Mouse (Mus musculus) spleen, embryonic (tissue): Measurements from ENCODE around the gene Apom.

Experiments
- CTCF ChIA-PET: fragments of 350-600 bp; sonication (Branson Sonifier 250); formaldehyde crosslinking; loops from one replicate; lab custom pipeline; 2022; lab: Charles Lee

The Apom gene

DNA sequence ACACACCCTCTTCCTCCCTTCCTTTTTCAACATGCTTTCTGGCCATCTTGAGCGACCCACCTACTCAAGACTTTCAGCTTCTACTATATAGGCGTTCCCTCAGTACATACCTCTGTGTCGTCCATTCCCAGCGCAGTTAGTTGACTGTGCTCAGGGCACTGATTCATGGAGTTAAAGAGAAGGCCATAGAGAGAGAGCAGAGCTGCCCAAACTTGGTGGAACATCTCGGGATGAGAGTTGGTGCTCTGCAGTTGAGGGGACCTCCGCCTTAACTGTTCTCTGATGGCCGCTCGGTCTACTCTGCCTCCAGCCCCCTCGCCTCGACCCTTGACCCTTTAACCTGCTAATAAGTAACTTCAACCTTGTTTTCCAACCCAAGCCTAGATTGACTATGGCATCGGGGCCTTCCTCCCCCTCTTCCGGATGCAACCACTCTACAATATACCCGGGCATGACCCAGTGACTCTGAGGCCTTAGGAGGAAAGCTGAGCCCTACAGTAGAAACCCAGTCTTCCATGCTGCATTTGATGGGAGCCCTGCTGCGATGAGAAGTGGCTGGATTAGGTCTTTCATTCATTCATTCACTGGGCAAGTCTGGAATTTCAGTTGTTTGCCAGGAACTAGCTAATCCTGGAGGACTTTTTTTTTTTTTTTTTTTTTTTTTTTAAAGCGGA lies at the start of gene Apom:
Gene Apom (minus strand): TSS at position 551 of the 674 bp plus-strand sequence.
- CTCF ChIA-PET, result interaction anchor here (0.6 kb wide), 1 partner anchor 104 kb away, joined by 3 read pairs; no protein-coding TSS in a partner anchor

DNA sequence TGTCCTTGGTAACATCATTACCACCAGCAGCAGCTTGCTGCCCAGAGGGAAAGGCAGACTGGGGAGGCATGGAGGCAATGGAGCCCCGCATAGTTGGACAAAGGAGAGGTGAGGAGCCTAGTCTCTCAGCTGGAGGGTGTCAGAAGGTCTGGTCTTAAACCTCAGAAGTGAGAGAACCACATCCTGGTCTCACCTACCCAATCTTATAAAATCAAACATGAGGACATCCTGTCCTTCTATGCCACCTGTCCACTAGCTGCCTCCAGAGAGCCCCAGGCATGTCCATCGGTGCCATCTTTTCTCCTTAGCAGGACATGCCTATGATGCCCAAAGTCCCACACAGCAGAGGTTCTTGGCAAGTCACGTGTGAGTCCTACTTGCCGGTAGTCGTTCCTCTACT lies 48.2 kb upstream of the Apom start:
- CTCF ChIA-PET, result interaction anchor here (1.2 kb wide), 1 partner anchor 17 kb away, joined by 3 read pairs; no protein-coding TSS in a partner anchor

DNA sequence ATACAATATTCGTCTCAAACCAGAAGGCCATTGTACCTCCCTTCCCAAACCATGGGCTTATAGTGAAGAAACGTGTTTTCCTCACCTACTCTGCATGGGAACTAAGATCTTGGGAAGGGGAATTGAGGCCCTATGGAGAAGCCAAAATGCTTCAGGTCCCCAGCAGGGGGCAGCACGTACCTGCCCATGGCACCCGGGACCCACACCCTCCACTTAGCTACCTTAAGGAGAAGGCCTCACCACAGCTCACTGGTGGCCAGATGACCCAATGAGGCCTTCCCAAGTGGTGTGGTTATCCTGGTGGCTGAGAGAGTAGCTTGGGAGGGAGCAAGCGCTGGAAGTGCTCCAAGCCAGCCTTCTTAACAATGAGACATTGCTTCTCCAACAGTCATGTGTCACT lies 46.7 kb upstream of the Apom start:
- CTCF ChIA-PET, result interaction anchor here (0.5 to 1.5 kb wide), 6 partner anchors 8 to 54 kb away, joined by 3 to 5 read pairs (median 3); partner anchors contain the start of genes Atp6v1g2 and Ltb

DNA sequence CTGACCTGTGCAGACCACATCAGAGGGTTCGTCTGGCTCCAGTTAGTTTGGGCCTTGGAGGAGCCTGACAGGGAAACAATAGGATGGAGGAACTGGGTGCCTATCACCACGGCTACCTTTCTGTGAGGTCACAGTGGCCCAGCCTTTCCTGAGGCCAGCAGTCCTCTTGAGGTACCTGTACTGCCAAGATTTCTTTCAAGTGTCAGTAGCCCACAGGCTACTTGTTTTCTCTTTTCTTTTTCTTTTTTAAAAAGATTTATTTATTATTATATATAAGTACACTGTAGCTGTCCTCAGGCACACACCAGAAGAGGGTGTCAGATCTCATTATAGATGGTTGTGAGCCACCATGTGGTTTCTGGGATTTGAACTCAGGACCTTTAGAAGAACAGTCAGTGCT lies 44.1 kb upstream of the Apom start, which contains the start of gene Aif1:
Gene Aif1 (minus strand): TSS at position 101 of the 400 bp plus-strand sequence.
- CTCF ChIA-PET, result interaction anchor here (0.6 kb wide), 1 partner anchor 89 kb away, joined by 12 read pairs; no protein-coding TSS in a partner anchor

DNA sequence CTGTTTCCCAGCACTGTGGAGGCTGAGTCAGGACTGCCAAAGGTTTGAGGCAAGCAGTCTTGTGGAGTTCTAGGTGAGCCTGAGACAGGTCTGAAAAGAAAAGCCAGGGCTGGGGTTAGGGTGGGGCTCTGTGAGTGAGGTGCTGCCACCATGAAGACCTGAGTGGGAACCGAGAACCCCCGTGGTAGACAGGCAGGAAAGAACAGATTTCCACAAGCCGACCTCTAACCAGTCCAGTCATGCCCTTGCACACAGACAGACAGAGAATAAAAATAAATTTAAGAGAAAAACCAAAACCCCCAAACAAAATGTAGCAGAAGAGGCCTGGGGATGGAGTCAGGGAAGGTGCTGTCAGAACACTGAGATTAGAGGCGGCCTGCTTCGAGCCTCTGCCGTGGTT lies 43.5 kb upstream of the Apom start:
- CTCF ChIA-PET, result no interaction called here

DNA sequence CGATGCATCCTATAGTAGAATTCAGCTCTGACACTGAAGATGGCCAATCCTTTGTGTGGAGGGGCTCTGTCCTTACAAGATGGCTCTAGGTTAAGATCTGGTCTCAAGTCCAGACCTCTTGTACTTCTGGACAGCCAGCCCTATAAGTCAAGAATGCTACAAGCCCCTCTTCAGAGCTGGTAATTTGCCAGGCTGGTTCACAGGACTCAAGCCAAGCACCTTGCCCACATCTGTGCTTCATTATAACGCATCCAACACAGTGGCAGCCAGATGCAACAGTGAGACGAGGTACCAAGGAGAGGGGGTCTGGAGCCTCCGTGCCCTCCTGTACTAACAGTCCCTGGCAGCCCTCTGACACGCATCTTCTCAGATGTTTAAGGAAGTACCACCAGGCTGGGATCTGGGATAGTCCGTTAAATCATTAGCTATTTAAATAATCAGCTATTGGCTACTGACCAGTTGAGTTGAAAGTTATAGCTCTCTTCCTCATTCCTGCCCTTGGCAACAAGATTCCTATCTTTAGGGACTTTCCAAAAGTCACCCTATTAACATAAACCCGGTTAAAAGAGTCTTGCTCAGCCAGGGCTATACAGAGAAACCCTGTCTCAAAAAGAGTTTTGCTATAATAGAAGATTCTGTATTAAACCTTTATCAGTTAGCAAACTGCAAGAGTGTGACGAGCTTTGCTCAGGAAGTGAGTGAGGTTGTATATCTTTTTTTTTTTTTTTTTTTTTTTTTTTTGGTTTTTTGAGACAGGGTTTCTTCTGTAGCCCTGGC lies 42.5 kb upstream of the Apom start:
- CTCF ChIA-PET, result interaction anchor here (0.6 to 1.8 kb wide), 3 partner anchors 56 to 802 kb away, joined by 3 to 7 read pairs (median 4); no protein-coding TSS in a partner anchor

DNA sequence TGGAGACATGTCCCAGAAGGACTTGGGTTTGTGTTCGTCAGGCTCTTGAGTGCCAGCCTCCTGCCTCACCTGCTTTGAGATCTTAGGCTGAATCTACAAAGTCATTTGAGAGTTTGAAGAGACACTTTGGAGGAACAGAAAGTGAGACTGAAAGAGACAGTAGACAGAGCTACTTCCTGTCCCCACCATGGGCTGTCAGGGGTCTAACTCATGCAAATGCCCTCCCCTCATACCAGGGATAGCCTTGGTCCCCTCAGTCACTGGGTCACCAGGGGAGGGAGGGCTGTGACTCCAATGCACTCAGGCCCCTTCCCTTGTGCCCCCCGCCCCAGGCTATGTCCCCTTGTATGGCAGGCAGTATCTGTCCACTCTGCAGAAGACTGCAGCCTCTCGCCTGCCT lies 41.5 kb upstream of the Apom start:
- CTCF ChIA-PET, result interaction anchor here (1.8 kb wide), 1 partner anchor 59 kb away, joined by 4 read pairs; no protein-coding TSS in a partner anchor

DNA sequence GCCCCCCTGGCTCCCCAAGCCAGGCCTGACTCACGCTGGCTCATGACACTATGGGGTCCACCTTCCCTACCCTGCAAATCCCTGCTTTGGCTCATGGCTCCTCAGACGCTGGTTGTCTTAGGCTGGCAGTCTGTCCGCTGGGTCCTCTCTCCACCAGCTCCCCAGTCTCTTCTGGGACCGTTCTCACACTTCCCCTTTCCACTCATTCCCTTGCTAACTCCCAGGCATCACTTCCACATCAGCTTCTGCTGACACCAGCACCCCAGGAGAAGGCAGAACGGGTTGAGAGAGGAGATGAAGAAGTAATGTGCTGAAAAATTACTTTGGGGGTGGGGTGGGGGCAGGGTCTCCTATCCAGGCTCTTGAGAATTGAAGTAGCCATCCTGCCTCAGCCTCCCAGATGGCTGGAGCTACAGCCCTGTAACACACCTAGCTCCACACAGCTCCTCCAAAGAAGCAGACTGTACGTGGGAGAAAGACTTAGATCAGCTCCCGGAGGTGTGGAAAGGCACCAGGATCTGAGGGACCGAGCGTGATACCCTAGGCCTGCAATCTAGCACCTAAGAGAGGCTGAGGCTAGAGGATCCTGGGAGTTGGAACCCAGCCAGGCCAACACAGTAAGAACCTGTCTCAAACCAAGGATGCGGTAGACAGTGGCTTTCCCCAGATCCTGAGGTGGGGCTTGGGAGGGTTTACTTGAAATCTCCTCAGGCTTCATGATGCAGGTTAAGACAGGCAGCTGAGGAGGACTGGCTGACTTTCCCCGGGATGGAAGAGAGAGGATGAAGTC lies 40.8 kb upstream of the Apom start:
- CTCF ChIA-PET, result interaction anchor here (0.6 to 1.1 kb wide), 7 partner anchors 23 to 87 kb away, joined by 3 to 21 read pairs (median 3); no protein-coding TSS in a partner anchor

DNA sequence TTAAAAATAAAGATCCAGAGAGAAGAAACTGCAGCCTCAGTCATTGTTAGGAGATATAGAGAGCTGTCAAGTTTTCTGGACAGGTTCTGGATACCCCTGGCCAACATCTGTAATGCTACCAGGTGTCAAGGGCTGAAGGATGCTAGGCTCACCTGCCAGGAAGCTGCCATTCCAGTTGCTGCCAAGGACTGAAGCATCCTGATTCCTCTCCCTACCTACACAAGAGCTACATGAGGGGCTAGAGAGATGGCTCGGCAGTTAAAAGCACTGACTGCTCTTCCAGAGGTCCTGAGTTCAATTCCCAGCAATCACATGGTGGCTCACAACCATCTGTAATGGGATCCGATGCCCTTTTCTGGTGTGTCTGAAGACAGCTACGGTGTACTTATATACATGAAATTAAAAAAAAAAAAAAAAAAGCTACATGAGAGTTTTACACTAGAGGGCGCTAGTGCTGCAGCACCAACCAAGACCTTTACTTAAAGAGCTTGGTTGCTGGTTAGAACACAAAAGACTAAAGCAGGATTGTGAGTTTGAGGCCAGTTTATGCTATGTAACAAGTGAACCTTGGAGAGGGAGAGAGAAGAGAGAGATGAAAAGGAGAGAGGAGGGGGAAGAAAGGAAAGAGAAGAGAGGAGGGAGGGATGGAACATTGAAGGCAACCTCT lies 36.8 kb upstream of the Apom start:
- CTCF ChIA-PET, result interaction anchor here (0.6 to 1.9 kb wide), 10 partner anchors 10 to 131 kb away, joined by 3 to 12 read pairs (median 4); partner anchors contain the start of gene Atp6v1g2

DNA sequence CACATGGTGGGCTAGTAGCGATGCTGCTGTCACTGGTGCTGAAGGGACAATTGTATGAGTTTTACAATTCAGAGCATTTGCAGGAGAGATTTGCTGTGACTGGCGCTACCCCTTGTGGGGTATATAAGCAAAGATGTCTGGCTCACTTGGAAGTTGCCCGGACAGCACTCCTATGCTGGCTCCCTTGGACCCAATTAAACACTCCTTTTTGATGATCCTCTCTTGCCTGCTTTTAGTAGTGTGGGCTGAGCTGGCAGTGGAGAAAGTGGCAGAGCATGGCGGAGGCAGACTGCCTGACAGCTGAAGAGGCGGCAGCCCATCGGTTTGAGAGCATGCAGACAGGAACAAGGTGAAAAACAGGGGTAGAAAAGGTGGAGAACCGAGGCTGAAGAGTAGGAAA lies 35.9 kb upstream of the Apom start:
- CTCF ChIA-PET, result interaction anchor here (1.1 to 1.9 kb wide), 4 partner anchors 21 to 78 kb away, joined by 3 to 12 read pairs (median 5); partner anchors contain the start of gene Atp6v1g2

DNA sequence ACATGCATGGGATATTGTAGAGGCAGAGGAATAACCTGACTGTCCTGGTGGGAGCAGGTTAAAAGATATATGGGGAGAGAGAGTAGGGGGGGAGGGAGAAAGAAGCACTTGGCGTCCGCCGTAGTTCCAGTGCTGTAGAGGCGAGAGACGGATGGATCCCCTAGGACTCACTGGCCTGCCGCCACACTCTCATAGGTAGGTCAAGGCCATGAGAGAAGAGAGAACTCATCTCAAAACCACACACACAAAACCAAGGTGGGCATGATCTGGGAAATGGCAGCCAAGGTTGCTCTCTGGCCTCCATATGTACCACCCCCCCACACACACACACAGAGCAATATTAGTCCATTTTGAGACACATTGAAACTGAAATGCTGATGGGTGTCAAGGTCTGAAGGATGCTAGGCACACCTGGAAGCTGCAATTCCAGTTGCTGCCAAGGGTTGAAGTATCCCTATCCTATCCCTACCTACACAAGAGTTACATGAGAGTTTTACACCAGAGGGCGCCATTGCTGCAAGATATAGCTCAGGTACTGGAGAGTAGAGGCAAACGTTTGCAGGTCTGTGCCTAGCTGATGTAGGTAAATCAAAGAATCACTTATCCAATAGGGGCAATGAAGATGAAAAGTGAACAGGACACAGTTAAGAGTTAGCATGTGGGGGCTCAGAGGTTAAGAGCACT lies 34.6 kb upstream of the Apom start:
- CTCF ChIA-PET, result interaction anchor here (0.6 to 1.6 kb wide), 5 partner anchors 23 to 970 kb away, joined by 3 to 8 read pairs (median 4); no protein-coding TSS in a partner anchor

DNA sequence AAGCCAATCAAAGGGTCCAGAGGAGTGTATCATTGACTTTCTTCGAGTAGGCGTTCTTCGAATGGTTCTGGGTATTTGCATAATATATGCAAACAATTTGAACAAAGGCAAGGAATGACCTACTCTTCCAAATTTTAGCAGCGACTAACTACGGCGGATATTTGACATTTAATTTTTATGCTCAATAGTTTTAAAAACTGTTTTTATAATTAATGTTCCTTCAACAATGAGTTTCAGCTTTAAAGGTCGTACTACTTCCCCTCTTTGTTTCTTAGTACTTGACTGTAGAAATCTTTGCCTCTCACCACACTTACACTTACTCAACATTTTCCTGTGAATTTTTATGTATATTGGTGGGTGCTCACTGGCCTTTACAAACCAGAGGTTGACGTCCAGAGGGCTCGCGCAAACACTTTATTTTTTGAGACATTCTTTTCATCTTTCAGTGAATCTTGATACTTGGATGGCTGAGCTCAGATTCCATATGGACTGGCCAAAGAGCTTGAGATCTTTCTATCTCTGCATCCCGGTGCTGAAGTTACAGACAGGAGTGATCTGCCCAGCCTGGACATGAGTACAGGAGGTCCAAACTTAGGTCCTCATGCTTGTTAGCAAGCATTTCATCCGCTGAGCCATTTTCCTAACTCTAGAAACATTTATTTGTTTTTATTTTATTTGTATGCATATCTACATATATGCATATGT lies 33.8 kb upstream of the Apom start:
- CTCF ChIA-PET, result interaction anchor here (0.5 to 1.6 kb wide), 3 partner anchors 24 to 67 kb away, joined by 3 to 4 read pairs (median 4); no protein-coding TSS in a partner anchor

DNA sequence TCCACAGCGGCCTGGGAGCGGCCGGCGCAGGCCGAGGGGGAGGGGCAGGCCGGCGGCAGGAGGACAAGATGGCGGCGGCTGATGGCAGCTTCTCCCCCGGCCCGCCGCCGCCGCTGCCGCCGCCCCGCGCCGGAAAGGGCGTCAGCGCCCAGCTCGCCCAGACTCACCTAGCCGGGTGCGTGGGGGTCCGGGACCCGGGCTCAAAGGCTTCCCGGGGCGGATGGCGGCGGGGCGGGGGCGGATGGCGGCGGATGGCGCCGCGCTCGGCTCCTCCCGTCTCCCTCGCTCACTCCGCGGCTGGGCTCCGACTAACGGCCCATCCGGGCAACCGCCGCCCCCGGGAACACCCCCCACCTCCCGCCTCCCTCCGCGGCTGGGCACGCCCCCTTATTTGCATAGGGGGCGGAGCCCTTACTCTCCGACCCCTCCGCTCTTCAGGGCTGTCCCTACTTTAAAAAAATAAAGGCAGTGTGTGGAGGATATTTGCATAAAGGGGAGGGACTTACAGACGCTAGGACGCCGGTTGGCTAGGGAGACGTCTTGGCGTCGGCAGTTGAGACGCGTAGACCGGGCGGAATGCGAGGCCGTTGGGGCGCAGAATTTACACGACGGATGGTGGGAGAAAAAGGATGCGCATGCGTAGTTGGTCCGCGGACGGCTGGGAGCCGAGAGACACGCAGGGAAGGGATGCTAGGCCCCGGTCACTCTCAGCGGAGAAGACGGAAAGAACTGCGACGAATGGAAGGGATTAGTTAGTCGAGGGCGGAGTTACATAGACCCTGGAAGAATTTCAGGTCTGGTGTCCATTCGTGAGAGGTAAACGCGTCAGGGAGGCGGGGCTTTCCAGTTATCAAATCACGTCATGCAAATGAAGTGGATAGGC lies 33.0 kb upstream of the Apom start, which contains the start of gene Prrc2a:
Gene Prrc2a (minus strand): TSS at position 330 of the 883 bp plus-strand sequence.
- CTCF ChIA-PET, result interaction anchor here (0.8 kb wide), 1 partner anchor 58 kb away, joined by 3 read pairs; no protein-coding TSS in a partner anchor

DNA sequence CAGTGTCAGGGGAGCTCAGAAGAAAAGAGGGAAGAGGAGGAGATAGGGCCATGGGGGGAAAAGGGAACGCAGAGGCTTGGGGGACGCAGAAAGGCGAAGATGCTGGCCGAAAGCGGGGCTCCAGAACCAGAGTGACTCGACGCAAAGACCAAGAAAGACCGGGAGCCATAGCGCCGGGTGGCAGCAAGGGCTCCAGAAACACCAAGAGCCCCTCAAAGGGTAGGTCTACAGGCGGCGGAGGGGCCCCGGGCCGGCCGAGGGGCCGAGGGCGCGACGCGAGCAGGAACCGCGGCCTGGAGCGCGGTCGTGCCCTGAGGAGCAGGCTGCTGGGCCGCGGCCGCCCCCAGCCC lies 32.3 kb upstream of the Apom start:
- CTCF ChIA-PET, result interaction anchor here (0.8 kb wide), 1 partner anchor 58 kb away, joined by 3 read pairs; no protein-coding TSS in a partner anchor

DNA sequence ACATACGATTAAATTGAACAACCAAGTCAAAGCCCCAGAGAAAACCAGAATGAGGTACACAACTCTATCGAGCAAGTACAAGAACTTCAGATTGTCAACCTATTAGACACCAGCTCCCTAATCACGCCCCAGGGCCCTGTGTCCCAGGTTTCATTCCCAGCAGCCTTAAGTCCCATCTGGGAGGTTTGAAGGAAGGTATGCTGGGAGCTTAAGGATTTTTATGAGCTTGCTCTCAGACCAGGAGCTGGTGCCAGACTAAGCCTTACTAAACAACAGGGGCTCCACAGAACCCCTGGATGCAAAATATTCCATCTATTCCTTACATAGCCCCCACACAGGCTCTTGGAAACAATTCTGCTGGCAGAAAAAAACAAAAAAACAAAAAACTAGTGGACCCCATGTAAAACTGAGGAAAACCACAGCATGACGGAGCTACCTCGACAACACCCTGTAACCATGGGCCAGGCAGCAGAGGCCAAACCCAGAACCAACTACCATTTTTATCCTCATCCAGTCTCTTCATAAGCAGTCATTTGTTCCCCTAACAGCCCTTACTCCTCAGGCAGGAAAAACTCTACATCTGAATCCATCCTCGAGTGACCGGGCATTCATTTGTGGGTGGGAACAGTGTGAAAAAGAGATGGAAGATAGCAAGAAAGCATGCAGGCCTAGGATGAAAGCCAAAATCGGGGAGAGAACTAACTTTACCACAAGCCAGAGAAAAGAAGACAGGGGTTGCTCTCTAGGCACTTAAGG lies 31.7 kb upstream of the Apom start:
- CTCF ChIA-PET, result interaction anchor here (0.8 kb wide), 1 partner anchor 57 kb away, joined by 3 read pairs; no protein-coding TSS in a partner anchor

DNA sequence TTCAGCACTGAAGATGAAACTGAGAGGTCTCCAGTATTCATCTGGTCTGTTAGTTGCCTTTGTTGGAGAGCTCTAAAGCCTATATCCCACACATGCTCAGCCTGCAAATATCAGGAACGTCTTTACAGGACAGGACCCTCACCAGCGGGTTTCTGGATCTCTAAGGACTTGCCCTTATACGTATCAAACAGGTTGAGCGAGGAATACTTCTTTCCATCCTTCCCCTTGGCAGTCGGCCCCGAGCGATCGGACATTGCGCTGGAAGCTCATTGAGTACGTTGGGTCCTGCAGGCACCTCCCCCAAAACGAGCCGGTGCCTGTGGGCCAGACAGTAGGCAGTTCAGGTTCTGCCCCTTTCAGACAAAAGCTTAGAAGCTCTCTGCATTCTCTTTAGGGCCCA lies 30.9 kb upstream of the Apom start:
- CTCF ChIA-PET, result no interaction called here

DNA sequence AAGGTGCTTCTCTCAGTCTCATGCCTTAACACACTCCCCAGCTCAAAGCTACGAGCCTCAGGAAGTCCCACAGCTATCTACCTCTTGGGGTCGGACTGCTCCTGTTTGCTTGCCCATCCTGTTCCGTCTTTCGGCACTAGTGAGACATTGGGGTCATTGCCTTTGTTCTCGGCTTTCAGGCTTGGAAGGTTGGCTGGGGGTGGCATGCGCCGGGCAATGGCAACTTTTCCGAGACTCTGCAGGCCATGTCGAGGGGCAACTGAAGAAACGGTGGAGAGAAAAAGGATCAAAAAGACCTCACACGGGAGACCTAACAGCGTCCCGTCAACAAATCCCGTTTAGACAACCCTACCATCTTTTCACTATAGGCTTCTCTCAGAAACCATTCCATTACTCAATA lies 30.3 kb upstream of the Apom start:
- CTCF ChIA-PET, result no interaction called here
